In genomic region chr13:56069643-56070042, GRCm38 (mm10) we compare ENCODE assay signal across 20 mouse cellular contexts.
"Had no signal": no experiment of that assay in that cellular context is flagged by ENCODE, and none has a peak within 500 bp of the region (broad histone marks: within the 10 kb centered on the region; RNA-seq: fewer than 3 reads in every experiment).

No protein-coding gene starts in this region.

- H3K4me1 ChIP-seq: lung, embryonic 15.5 days had no signal

- ATAC-seq: liver, postnatal 0 days had no signal

- H3K27me3 ChIP-seq: lung, embryonic 15.5 days; neural tube, embryonic 12.5 days had no signal

- H3K9me3 ChIP-seq: limb, embryonic 15.5 days; lung, embryonic 15.5 days; neural tube, embryonic 12.5 days; neural tube, embryonic 15.5 days had no signal

- H3K4me3 ChIP-seq: layer of hippocampus, adult 2 months; limb, embryonic 15.5 days; lung, embryonic 15.5 days; neural tube, embryonic 12.5 days; neural tube, embryonic 15.5 days had no signal

- H3K36me3 ChIP-seq: neural tube, embryonic 15.5 days had no signal

- H3K9ac ChIP-seq: limb, embryonic 15.5 days; liver, embryonic 14.5 days; liver, postnatal 0 days; lung, embryonic 15.5 days; neural tube, embryonic 12.5 days; neural tube, embryonic 15.5 days had no signal

- DNase-seq: kidney, adult 11 months; kidney, adult 8-10 months; kidney, postnatal 25 days; layer of hippocampus, adult 9-11 months; liver, postnatal 0 days; lung, postnatal 14 days; lung, postnatal 4 days; midbrain, embryonic 14.5 days; right cerebral cortex, adult 18-20 months; right cerebral cortex, postnatal 14 days; right cerebral cortex, postnatal 4 days; thymus, postnatal 36 days had no signal

- H3K27ac ChIP-seq: layer of hippocampus, adult 2 months; limb, embryonic 15.5 days; liver, embryonic 14.5 days; lung, embryonic 15.5 days; neural tube, embryonic 12.5 days; neural tube, embryonic 15.5 days had no signal

- H3K4me2 ChIP-seq: limb, embryonic 15.5 days; liver, embryonic 11.5 days; lung, embryonic 15.5 days; midbrain, embryonic 11.5 days; neural tube, embryonic 12.5 days; neural tube, embryonic 15.5 days had no signal
